Mouse (Mus musculus): Measurements from ENCODE around the gene Smarcb1. TPM values are rescaled to one million over a fixed set of nuclear protein-coding genes. Genes with fewer than 3 reads are reported as not detected.

The Smarcb1 gene
- polyA plus RNA-seq, 1 experiment from 2014 or later = 295 TPM

DNA sequence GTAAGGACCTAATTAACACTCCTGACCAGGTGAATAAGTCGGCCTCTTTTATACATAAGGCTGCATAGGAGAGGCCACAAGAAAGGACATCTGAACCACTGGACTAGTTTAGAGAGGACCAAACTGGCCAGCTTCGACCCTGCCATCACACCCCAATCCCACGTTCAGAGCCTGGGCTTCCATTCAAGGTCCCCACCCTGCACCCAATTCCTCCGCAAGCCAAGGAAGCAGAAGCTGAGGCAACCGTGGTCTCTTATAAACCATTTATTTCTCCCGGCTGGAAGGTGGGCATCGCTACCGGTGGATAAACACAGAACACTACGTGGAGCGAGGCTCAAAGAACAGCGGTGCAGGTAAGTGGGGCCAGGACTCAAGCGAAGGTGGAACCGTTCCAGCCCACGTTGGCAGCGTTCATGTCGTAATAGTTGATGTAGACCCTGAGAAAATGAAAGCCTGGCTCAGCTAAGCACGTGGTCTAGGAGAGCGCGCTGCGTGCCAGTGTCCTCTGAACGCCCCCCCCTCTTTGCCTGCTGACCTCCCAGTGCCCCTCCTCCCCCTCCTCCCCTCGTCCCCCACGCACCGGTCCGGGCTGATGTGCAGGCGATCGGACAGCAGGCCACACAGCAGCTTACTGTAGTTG is 62.2 kb downstream of the Smarcb1 start:
- no peaks in the 10 kb centered on the region; the same call in 1 of the 2 replicates for H3K36me3 ChIP-seq (ENCODE audit: control insufficient read depth, insufficient read depth, low read length)
- DNase-seq (ENCODE audit: low spot score) = peak; percentile 84
- no peaks in the 10 kb centered on the region for H3K27me3 ChIP-seq (ENCODE audit: control insufficient read depth, insufficient read depth, low read length)
- WGBS = 2% methylated on average over 26 of the region's 27 CpGs
- peaks cover 11% of the 10 kb centered on the region for H3K4me1 ChIP-seq (replicated peaks; ENCODE audit: control insufficient read depth, insufficient read depth, low read length)
- peak overlapping the region; percentile 68 for H3K4me3 ChIP-seq (ENCODE audit: low read depth, low read length)
- H3K4me2 ChIP-seq (ENCODE audit: low read depth, low read length, severe bottlenecking) = peak overlapping the region; percentile 78
- H3K9ac ChIP-seq (ENCODE audit: low read length) = peak overlapping the region; percentile 93
- no peaks in the 10 kb centered on the region for H3K9me3 ChIP-seq (ENCODE audit: control insufficient read depth, low read length)
- 0 out of 2 replicates have a peak overlapping the region, but pooled peaks have one; percentile 25 for H3K27ac ChIP-seq (ENCODE audit: low read depth, low read length)
- peak; percentile 75 for ATAC-seq (replicated peaks; ENCODE audit: low FRiP score)

DNA sequence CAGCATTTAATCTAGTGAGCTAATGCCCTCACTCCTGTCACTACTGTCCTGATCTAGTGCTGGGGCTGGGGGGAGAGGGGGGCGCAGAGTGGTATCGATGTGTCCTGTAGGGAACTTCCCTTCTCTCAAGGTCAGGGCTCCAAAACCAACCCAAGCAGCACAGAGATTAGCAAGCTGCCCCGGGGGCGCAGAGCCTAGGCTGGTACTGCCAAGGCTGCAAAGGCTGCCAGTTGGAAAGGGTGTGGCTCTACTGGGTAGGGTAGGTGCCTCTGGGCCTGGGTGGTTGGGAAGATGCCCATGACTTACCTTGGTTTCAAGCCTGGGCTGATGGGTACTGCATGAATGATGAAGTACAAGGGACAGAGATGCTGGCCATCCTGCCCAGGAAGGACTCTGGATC is 63.8 kb downstream of the Smarcb1 start:
- no peak overlapping the region for H3K9ac ChIP-seq (ENCODE audit: low read length)
- no peak overlapping the region for H3K27ac ChIP-seq (ENCODE audit: low read depth, low read length)
- H3K4me1 ChIP-seq (replicated peaks; ENCODE audit: control insufficient read depth, insufficient read depth, low read length) = peaks cover 11% of the 10 kb centered on the region
- no peak overlapping the region for H3K4me3 ChIP-seq (ENCODE audit: low read depth, low read length)
- WGBS = 96% methylated on average over 4 of the region's 4 CpGs
- H3K4me2 ChIP-seq (ENCODE audit: low read depth, low read length, severe bottlenecking) = no peak overlapping the region
- no peaks in the 10 kb centered on the region for H3K27me3 ChIP-seq (ENCODE audit: control insufficient read depth, insufficient read depth, low read length)
- no peak for DNase-seq (ENCODE audit: low spot score)
- H3K9me3 ChIP-seq (ENCODE audit: control insufficient read depth, low read length) = no peaks in the 10 kb centered on the region
- no peak for ATAC-seq (replicated peaks; ENCODE audit: low FRiP score)
- no peaks in the 10 kb centered on the region; the same call in 1 of the 2 replicates for H3K36me3 ChIP-seq (ENCODE audit: control insufficient read depth, insufficient read depth, low read length)

DNA sequence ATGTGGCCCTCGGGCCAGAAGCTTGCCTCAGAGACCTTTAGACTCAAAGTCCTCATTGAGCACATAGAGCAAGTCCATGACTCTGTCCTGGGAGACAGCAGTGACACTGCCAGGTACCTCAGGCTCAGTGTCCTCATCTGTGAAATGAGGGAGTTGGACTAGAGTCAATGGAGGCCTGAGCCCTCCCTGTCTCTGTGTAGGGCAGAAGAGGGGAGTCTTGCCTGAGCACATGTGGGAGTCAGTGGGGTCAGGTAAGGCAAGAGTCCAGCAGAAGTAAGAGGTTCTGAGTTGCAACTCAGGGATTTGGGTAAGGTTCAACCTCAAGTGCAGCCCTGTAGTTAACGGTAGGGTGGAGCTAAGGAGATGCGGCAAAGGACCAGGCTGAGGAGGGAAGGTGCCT is 64.4 kb downstream of the Smarcb1 start:
- Histone ChIP-seq H3K27ac (ENCODE audit: low read depth, low read length) (no peak overlapping the region), H3K36me3 (ENCODE audit: control insufficient read depth, insufficient read depth, low read length) (no peaks in the 10 kb centered on the region; the same call in 1 of the 2 replicates), H3K9me3 (ENCODE audit: control insufficient read depth, low read length) (no peaks in the 10 kb centered on the region), H3K4me3 (ENCODE audit: low read depth, low read length) (no peak overlapping the region), H3K4me2 (ENCODE audit: low read depth, low read length, severe bottlenecking) (no peak overlapping the region), H3K9ac (ENCODE audit: low read length) (no peak overlapping the region), H3K4me1 (replicated peaks; ENCODE audit: control insufficient read depth, insufficient read depth, low read length) (peaks cover 11% of the 10 kb centered on the region), H3K27me3 (ENCODE audit: control insufficient read depth, insufficient read depth, low read length) (no peaks in the 10 kb centered on the region)
- no peak for DNase-seq (ENCODE audit: low spot score)
- ATAC-seq (replicated peaks; ENCODE audit: low FRiP score) = no peak
- WGBS = 84% methylated on average over 3 of the region's 3 CpGs

DNA sequence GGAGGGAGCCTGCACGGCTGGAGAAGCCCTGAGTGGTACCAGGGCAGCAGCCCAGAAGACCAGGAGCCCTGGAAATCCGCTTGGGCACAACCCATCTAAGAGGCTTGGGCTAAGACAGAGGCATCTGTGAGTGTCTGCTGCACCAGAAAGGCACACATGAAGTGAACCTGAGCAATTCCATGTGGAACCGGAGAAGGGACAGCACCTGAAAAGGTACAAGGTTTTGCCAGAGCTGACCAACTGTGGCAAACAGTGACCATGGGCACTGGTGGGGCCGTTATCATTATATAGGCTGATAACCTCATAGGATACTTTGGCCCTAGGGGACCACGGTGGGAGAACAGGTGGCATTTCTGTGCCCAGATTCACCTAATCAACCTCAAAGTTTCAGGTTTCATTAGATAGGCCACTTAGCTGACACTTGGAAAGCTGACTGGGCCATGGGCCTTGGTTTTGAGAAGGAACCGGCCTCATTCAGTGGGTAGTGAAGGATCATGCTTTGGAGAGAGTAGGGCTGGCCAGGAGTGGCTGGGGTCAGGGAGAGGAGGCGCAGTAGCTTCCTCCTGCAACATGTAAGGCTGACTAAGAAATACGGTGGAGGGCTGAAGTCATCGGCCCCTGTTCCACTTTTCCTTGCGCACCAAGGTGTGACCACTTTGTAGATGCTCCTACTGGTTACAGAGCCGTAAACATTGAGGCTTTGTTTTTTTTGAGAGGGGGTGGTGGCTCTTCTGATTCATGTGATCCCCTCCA is 65.1 kb downstream of the Smarcb1 start:
- peaks cover 11% of the 10 kb centered on the region for H3K4me1 ChIP-seq (replicated peaks; ENCODE audit: control insufficient read depth, insufficient read depth, low read length)
- H3K9ac ChIP-seq (ENCODE audit: low read length) = no peak overlapping the region
- no peak overlapping the region for H3K4me2 ChIP-seq (ENCODE audit: low read depth, low read length, severe bottlenecking)
- ATAC-seq (replicated peaks; ENCODE audit: low FRiP score) (no peak), DNase-seq (ENCODE audit: low spot score) (no peak)
- H3K4me3 ChIP-seq (ENCODE audit: low read depth, low read length) = no peak overlapping the region
- H3K27ac ChIP-seq (ENCODE audit: low read depth, low read length) = no peak overlapping the region
- no peaks in the 10 kb centered on the region for H3K9me3 ChIP-seq (ENCODE audit: control insufficient read depth, low read length)
- WGBS = 81% methylated on average over 11 of the region's 11 CpGs
- no peaks in the 10 kb centered on the region for H3K27me3 ChIP-seq (ENCODE audit: control insufficient read depth, insufficient read depth, low read length)
- H3K36me3 ChIP-seq (ENCODE audit: control insufficient read depth, insufficient read depth, low read length) = no peaks in the 10 kb centered on the region; the same call in 1 of the 2 replicates

DNA sequence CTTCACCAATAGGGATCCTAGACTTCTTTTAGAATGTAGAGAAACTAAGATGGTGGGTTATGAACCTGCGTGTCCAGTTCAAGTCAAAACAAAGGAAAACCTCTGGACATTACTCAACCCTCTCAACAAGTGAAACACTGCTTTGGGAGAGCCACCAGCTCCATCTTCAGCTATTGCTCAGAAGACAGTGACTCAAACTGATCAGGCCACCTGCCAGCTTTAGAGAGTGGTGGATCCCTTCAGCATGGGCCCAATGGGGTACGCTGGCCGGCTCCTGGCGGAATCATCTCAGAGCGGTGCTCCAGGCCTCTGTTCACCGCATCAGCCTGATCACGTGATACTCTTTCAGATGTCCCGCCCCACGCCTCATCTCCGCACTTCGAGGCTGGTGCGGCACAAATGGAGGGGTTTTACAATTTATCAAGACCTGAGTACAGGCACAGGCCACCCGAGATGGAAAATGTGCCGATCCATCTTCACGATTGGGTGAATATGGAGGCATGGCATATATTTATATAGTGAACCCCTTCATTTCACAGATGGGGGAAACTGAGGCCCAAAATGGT is 65.9 kb downstream of the Smarcb1 start:
- no peaks in the 10 kb centered on the region for H3K27me3 ChIP-seq (ENCODE audit: control insufficient read depth, insufficient read depth, low read length)
- 90% methylated on average over 15 of the region's 15 CpGs for WGBS
- no peak overlapping the region for H3K9ac ChIP-seq (ENCODE audit: low read length)
- DNase-seq (ENCODE audit: low spot score) = no peak
- peaks cover 8% of the 10 kb centered on the region for H3K4me1 ChIP-seq (replicated peaks; ENCODE audit: control insufficient read depth, insufficient read depth, low read length)
- H3K9me3 ChIP-seq (ENCODE audit: control insufficient read depth, low read length) = no peaks in the 10 kb centered on the region
- H3K4me3 ChIP-seq (ENCODE audit: low read depth, low read length) = no peak overlapping the region
- no peak for ATAC-seq (replicated peaks; ENCODE audit: low FRiP score)
- no peaks in the 10 kb centered on the region; the same call in 1 of the 2 replicates for H3K36me3 ChIP-seq (ENCODE audit: control insufficient read depth, insufficient read depth, low read length)
- H3K4me2 ChIP-seq (ENCODE audit: low read depth, low read length, severe bottlenecking) = no peak overlapping the region
- no peak overlapping the region for H3K27ac ChIP-seq (ENCODE audit: low read depth, low read length)

DNA sequence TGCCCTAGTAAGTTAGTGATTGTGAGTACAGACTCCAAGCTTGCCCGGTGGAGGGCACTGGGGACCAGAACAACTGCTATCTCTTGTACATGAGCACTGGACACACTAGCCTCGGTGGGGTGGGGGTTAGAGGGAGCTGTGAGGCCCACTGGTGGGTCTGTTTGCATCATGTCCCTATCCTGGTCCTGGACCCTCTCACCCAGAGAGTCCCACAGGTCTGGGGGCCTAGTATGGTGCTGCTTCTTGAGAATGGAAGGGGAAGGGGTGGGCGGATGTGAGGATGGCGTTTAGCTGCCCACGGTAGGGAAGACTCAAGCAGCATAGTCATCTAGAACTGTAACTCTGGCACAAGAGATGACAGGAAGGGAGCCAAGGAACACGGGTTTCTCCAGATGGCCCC is 66.6 kb downstream of the Smarcb1 start:
- H3K27ac ChIP-seq (ENCODE audit: low read depth, low read length) = no peak overlapping the region
- DNase-seq (ENCODE audit: low spot score) = no peak
- no peak for ATAC-seq (replicated peaks; ENCODE audit: low FRiP score)

DNA sequence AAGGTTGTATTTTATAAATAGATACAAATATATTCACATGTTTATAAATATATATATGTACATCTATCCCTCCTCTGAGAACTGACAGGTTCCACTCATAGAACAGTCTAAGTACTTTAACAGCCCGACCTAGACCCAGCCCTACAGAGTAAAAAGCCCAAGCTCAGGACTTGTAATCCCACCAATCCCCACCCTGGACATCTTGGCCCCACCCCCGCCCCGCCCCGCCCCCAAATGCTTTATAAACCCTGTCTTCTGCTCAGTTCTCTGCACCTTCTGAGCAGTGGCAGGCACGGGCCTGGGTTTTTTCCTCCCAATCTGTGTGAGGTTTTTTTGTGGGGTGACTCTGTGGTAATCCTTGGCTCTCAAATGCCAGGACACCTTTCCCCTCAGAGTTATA is 67.3 kb downstream of the Smarcb1 start:
- Histone ChIP-seq H3K9ac (ENCODE audit: low read length) (no peak overlapping the region), H3K4me2 (ENCODE audit: low read depth, low read length, severe bottlenecking) (no peak overlapping the region), H3K4me1 (replicated peaks; ENCODE audit: control insufficient read depth, insufficient read depth, low read length) (peaks cover 8% of the 10 kb centered on the region), H3K36me3 (ENCODE audit: control insufficient read depth, insufficient read depth, low read length) (no peaks in the 10 kb centered on the region; the same call in 1 of the 2 replicates), H3K4me3 (ENCODE audit: low read depth, low read length) (no peak overlapping the region), H3K27ac (ENCODE audit: low read depth, low read length) (no peak overlapping the region), H3K9me3 (ENCODE audit: control insufficient read depth, low read length) (no peaks in the 10 kb centered on the region), H3K27me3 (ENCODE audit: control insufficient read depth, insufficient read depth, low read length) (no peaks in the 10 kb centered on the region)
- ATAC-seq (replicated peaks; ENCODE audit: low FRiP score) (peak; percentile 29; the same call in 1 of the 2 replicates), DNase-seq (ENCODE audit: low spot score) (no peak)
- 46% methylated on average over 5 of the region's 5 CpGs for WGBS

More for the DNA sequence above, 66.6 kb downstream of the Smarcb1 start:
- H3K9ac ChIP-seq (ENCODE audit: low read length) = no peak overlapping the region
- H3K9me3 ChIP-seq (ENCODE audit: control insufficient read depth, low read length) = no peaks in the 10 kb centered on the region
- H3K4me3 ChIP-seq (ENCODE audit: low read depth, low read length) = no peak overlapping the region
- no peak overlapping the region for H3K4me2 ChIP-seq (ENCODE audit: low read depth, low read length, severe bottlenecking)
- H3K27me3 ChIP-seq (ENCODE audit: control insufficient read depth, insufficient read depth, low read length) = no peaks in the 10 kb centered on the region
- no peaks in the 10 kb centered on the region; the same call in 1 of the 2 replicates for H3K36me3 ChIP-seq (ENCODE audit: control insufficient read depth, insufficient read depth, low read length)
- peaks cover 8% of the 10 kb centered on the region for H3K4me1 ChIP-seq (replicated peaks; ENCODE audit: control insufficient read depth, insufficient read depth, low read length)
- 89% methylated on average over 6 of the region's 6 CpGs for WGBS

DNA sequence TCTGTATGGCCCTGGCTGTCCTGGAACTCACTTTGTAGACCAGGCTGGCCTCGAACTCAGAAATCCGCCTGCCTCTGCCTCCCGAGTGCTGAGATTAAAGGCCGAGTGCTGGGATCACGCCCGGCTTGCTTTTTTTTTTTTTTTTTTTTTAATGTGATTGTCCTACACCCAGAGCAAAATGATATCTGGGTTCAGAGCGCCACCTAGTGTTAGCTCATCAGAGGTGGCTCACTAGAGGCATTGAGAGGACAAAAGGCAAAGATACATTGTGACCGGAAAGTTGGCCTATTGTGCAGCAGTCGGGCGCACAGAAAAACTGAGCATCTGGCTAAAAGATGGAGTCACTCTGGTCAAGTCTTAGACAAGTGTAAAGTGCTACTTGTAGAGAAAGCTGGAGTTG is 68.0 kb downstream of the Smarcb1 start:
- ATAC-seq (replicated peaks; ENCODE audit: low FRiP score) = peak; percentile 65
- peaks cover 6% of the 10 kb centered on the region for H3K4me1 ChIP-seq (replicated peaks; ENCODE audit: control insufficient read depth, insufficient read depth, low read length)
- H3K4me3 ChIP-seq (ENCODE audit: low read depth, low read length) = no peak overlapping the region
- no peak overlapping the region for H3K9ac ChIP-seq (ENCODE audit: low read length)
- no peak overlapping the region for H3K27ac ChIP-seq (ENCODE audit: low read depth, low read length)
- no peak overlapping the region for H3K4me2 ChIP-seq (ENCODE audit: low read depth, low read length, severe bottlenecking)
- H3K36me3 ChIP-seq (ENCODE audit: control insufficient read depth, insufficient read depth, low read length) = no peaks in the 10 kb centered on the region; the same call in 1 of the 2 replicates
- no peaks in the 10 kb centered on the region for H3K9me3 ChIP-seq (ENCODE audit: control insufficient read depth, low read length)
- H3K27me3 ChIP-seq (ENCODE audit: control insufficient read depth, insufficient read depth, low read length) = no peaks in the 10 kb centered on the region
- DNase-seq (ENCODE audit: low spot score) = peak; percentile 84
- WGBS = 23% methylated on average over 10 of the region's 10 CpGs
